Mouse (Mus musculus): ENCODE measurements at regions not wholly inside any gene's neighbourhood (a gene's known extent, or its start where the extent isn't known, plus 50 kb on each side); places are given as distances from the start of the nearest gene placed in this dataset.

DNA sequence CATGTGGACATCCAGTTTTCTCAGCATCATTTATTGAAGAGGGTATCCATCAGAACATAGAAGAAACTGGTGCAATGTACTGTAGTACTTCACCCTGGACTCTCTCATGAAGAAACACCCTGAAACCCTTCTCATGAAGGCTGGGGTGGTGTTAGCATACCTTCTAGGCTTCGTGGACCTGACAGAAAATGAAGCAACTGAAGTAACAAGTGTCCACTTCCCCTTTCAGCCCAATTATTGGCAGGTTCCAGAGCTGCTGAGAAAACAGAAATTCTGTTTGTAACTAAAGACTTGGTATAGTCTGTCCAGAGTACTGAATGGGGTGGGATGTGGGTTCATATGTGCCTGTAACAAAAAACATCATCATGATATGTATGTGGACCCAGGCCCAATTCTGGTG lies 231.4 kb upstream of the Fggy start:
- DNase-seq, result no peak

DNA sequence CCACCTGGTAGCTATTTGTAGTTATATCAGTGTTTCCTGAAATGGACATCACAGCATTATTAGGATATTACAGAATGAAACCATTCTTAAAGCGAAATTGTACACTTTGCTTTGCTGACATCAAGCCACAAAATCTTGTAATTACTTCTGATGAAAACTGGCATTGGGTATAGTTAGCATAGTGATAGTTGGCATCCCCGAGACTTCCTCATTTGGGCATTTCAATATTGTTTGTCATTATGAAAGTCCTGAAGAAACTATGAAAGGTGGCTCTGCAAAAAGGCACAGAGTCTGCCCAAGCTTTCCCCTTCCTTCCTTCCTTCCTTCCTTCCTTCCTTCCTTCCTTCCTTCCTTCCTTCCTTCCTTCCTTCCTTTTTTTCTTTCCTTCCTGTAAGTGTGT lies 217.5 kb upstream of the Fggy start:
- DNase-seq, result no peak

DNA sequence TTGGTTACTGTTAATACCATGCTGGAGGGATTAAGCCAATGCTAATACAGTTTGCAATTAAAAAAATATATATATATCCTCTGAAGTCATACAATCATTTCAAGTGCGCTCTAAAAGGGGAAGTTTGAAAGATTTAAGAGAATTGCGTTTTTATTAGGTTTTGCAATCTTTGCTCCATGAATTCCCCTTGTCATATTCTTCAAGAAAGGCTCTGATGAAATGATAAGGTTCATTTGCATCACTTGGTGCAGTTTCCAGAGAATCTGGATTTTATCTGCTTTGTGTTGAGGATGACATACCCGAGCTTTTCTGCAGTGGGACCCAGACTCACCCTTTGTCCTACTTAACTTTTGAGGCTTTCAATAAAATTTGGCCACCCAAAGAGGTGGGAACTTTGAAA lies 216.4 kb upstream of the Fggy start:
- DNase-seq, result no peak

- peak; percentile 48 for DNase-seq
Measured at GRCm38 (mm10) chr4:95346722-95347197, 210.5 kb upstream of the Fggy start.

GRCm38 (mm10) chr4:95347436-95347835 lies 209.9 kb upstream of the Fggy start:
- no peak for DNase-seq

- DNase-seq, result no peak
Measured at GRCm38 (mm10) chr4:95348405-95349123, 208.7 kb upstream of the Fggy start.

GRCm38 (mm10) chr4:95353894-95354319 lies 203.4 kb upstream of the Fggy start:
- peak; percentile 43 for DNase-seq

GRCm38 (mm10) chr4:95358674-95359073 lies 198.6 kb upstream of the Fggy start:
- peak; percentile 28 for DNase-seq

DNA sequence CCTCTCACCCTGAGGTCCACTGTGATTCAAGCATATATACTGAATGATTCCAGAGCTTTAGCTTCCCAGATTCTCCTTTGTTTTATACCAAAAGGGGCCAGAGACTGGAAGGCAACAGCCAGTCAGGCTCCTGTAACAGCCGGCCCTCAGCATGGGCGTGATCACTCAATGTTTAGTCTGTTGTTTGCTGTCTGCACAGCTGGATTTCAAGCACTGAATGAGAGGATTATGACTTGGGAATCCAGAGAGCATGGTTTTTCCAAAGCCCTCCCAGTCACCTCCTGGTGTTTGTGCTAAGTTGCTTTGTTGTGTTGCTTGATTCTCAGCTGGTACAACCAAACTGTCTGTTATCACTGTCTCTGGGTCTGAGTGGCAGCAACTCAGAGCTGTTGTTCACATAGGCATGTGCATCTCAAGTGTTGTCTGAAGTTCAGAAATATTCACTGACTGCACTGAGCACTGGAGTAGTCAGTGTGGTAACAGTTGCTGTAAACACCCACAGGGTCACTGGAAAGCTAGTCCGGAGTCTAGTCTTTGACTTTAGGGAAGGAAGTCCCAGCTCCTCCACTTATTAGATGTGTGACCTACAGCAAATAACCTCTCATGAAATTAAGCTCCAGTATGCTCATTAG lies 196.9 kb upstream of the Fggy start:
- no peak for DNase-seq

GRCm38 (mm10) chr4:95364376-95365082 lies 192.8 kb upstream of the Fggy start:
- no peak for DNase-seq

DNA sequence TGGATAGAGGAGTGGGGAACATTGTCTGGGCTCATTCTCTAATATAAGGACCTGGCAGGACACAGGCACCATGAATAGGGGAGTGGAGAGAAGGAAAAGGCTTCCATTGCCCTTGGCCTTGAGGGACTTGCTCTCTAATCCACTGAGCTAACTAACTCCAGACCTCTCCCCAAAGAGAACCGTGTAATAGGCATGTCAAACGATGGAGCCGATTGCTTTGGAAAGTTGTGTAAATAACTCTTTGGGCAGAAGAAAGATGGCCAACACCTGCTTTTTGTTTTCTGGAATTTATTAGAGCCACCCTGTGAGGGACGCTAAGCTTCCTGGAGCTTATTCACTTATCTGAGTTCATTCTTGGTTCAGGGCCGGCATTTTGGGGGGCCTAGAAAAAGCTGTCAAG lies 180.9 kb upstream of the Fggy start:
- no peak for DNase-seq

- no peak for DNase-seq
Measured at GRCm38 (mm10) chr4:95377222-95378134, 179.8 kb upstream of the Fggy start.

- peak; percentile 12 for DNase-seq
Measured at GRCm38 (mm10) chr4:95378645-95379044, 178.7 kb upstream of the Fggy start.

- DNase-seq, result no peak
Measured at GRCm38 (mm10) chr4:95383216-95383892, 174.0 kb upstream of the Fggy start.

- DNase-seq, result peak; percentile 10
Measured at GRCm38 (mm10) chr4:95385552-95385951, 171.8 kb upstream of the Fggy start.

DNA sequence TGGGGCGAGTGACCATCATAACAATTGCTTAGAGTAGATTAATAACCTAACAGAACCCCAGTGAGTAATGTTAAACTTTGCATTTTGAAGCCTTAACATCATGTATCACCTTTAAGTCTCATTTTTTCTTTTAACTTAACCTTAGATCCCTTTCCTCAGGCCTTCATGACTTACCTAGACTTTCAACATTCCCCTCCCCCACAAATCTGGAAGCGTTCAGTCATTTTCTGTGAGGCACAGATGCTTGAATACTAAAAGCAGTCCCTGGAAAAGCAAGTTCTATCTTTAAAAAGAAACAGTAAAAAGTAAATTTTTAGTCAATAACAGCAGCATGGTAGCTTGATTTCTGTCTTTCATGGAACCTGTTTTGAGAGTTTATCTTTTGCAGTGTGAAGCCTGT lies 171.3 kb upstream of the Fggy start:
- DNase-seq, result no peak

GRCm38 (mm10) chr4:95388556-95388955 lies 168.8 kb upstream of the Fggy start:
- no peak for DNase-seq

- DNase-seq, result peak; percentile 14
Measured at GRCm38 (mm10) chr4:95389647-95390046, 167.7 kb upstream of the Fggy start.

GRCm38 (mm10) chr4:95390549-95390948 lies 166.8 kb upstream of the Fggy start:
- no peak for DNase-seq

- no peak for DNase-seq
Measured at GRCm38 (mm10) chr4:95395746-95396145, 161.6 kb upstream of the Fggy start.

GRCm38 (mm10) chr4:95398301-95398700 lies 159.0 kb upstream of the Fggy start:
- no peak for DNase-seq

DNA sequence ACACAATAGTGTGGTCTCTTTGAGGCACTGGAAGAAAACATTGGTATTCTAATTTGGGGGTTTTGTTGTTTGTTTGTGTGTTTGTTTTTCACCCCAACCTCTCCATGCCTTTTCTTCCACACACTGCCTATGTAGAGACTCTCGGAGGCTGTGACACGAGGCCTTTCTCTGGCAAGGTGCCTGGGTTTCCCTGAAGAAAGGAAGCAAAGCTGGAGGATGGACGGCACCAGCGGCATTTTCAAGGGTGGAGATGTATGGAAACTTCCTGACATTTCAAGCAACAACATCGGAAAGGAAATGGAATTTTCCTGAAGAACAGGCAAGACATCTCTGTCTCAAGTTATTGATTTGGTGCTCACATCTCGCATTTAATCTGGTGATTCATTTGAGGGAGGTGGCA lies 155.0 kb upstream of the Fggy start:
- peak; percentile 29 for DNase-seq

Data from heart, postnatal 4 days (tissue).